Mouse (Mus musculus): ENCODE results near the gene Cercam.
"Not testable (repeated sequence)": the region's sequence is repeated elsewhere in the genome, so short reads cannot be mapped to it uniquely, and the experiment has no call there.

The Cercam gene

GRCm38 (mm10) chr2:29853736-29854135, 15.2 kb upstream of the Cercam start:
- no peak for DNase-seq (ENCODE audit: low spot score in 2 of 2)

- DNase-seq (ENCODE audit: low spot score in 2 of 2): no peak
Measured at GRCm38 (mm10) chr2:29855585-29856210, 13.3 kb upstream of the Cercam start.

GRCm38 (mm10) chr2:29856451-29857260, 12.3 kb upstream of the Cercam start:
- DNase-seq (ENCODE audit: low spot score in 2 of 2): no peak

GRCm38 (mm10) chr2:29857341-29857740, 11.6 kb upstream of the Cercam start:
- no peak for DNase-seq (ENCODE audit: low spot score in 2 of 2)

GRCm38 (mm10) chr2:29857967-29858366, 11.0 kb upstream of the Cercam start:
- DNase-seq (ENCODE audit: low spot score in 2 of 2): no peak

- DNase-seq (ENCODE audit: low spot score in 2 of 2): peak; percentile 47 to 51
Measured at GRCm38 (mm10) chr2:29858748-29859473, 10.1 kb upstream of the Cercam start.

GRCm38 (mm10) chr2:29865125-29865524, 3.8 kb upstream of the Cercam start:
- DNase-seq (ENCODE audit: low spot score in 2 of 2): no peak

- no peak for DNase-seq (ENCODE audit: low spot score in 2 of 2)
Measured at GRCm38 (mm10) chr2:29869646-29870451, 885 bp downstream of the Cercam start.

- no peak for DNase-seq (ENCODE audit: low spot score in 2 of 2)
Measured at GRCm38 (mm10) chr2:29872581-29873295, 3.8 kb downstream of the Cercam start.

GRCm38 (mm10) chr2:29873801-29874200, 4.8 kb downstream of the Cercam start:
- no peak for DNase-seq (ENCODE audit: low spot score in 2 of 2)

- no peak for DNase-seq (ENCODE audit: low spot score in 2 of 2)
Measured at GRCm38 (mm10) chr2:29878061-29878460, 9.1 kb downstream of the Cercam start.

GRCm38 (mm10) chr2:29879191-29879590, 10.2 kb downstream of the Cercam start:
- DNase-seq (ENCODE audit: low spot score in 2 of 2): no peak

GRCm38 (mm10) chr2:29879964-29880830, 11.2 kb downstream of the Cercam start:
- DNase-seq (ENCODE audit: low spot score in 2 of 2): peak; percentile 49 to 50

GRCm38 (mm10) chr2:29886659-29887292, 17.8 kb downstream of the Cercam start:
- not testable (repeated sequence) for DNase-seq (ENCODE audit: low spot score in 2 of 2)

GRCm38 (mm10) chr2:29889066-29889944, 20.3 kb downstream of the Cercam start, which contains the start of gene Odf2:
Gene Odf2, plus strand, starts transcription at chr2:29889221.
- peak; percentile 99 to 100 for DNase-seq (ENCODE audit: low spot score in 2 of 2)

GRCm38 (mm10) chr2:29889991-29890833, 21.2 kb downstream of the Cercam start:
- peak; percentile 83 for DNase-seq (ENCODE audit: low spot score in 2 of 2)

- DNase-seq (ENCODE audit: low spot score in 2 of 2): no peak
Measured at GRCm38 (mm10) chr2:29891773-29892172, 22.8 kb downstream of the Cercam start.
